Mouse (Mus musculus): ENCODE data around the gene Zswim2. TPM values are rescaled to one million over a fixed set of nuclear protein-coding genes. Genes with fewer than 3 reads are reported as not detected.
"Not testable (repeated sequence)": the region's sequence is repeated elsewhere in the genome, so short reads cannot be mapped to it uniquely, and the experiment has no call there.

The Zswim2 gene
- not detected in 2 replicates for polyA plus RNA-seq (2015; fragmentation: Nextera tagmentation; extraction: Ambion mirVana)

- H3K27ac ChIP-seq: no peak within 1 kb of the TSS
- no peaks in the 10 kb centered on the region for H3K9me3 ChIP-seq
- H3K9ac ChIP-seq: peak within 1 kb of the TSS; percentile 52
- WGBS: under 1% methylated on average over 20 of the region's 20 CpGs
- H3K4me2 ChIP-seq: peak within 1 kb of the TSS; percentile 65
- H3K4me1 ChIP-seq: peaks cover 6% of the 10 kb centered on the region
- no peaks in the 10 kb centered on the region for H3K36me3 ChIP-seq
- peak; percentile 56; the same call in 1 of the 2 replicates for ATAC-seq (ENCODE audit: insufficient number of reproducible peaks, insufficient read depth, low FRiP score, low TSS enrichment, low read depth)
- H3K27me3 ChIP-seq: no peaks in the 10 kb centered on the region
- peak within 1 kb of the TSS; percentile 38 for H3K4me3 ChIP-seq
These were observed at the start of gene Zswim2 for GRCm38 (mm10) chr2:83940931-83941361. Gene Zswim2, minus strand, starts transcription at chr2:83941228.

- not testable (repeated sequence) for H3K9ac ChIP-seq; H3K36me3 ChIP-seq; H3K27ac ChIP-seq; H3K4me3 ChIP-seq; ATAC-seq (ENCODE audit: insufficient number of reproducible peaks, insufficient read depth, low FRiP score, low TSS enrichment, low read depth); H3K9me3 ChIP-seq; H3K4me1 ChIP-seq; H3K27me3 ChIP-seq; H3K4me2 ChIP-seq
- no CpG with 5 or more reads among the region's 6 CpGs for WGBS
These were observed 49.2 kb upstream of the Zswim2 start, which contains the start of gene Gm13691 for GRCm38 (mm10) chr2:83990253-83990652. Gene Gm13691, plus strand, starts transcription at chr2:83990553.

- ATAC-seq (ENCODE audit: insufficient number of reproducible peaks, insufficient read depth, low FRiP score, low TSS enrichment, low read depth); H3K4me3 ChIP-seq; H3K36me3 ChIP-seq; H3K9me3 ChIP-seq; H3K4me1 ChIP-seq; H3K4me2 ChIP-seq; H3K27me3 ChIP-seq; H3K27ac ChIP-seq; H3K9ac ChIP-seq: not testable (repeated sequence)
- WGBS: no CpG with 5 or more reads among the region's 6 CpGs
These were observed 43.4 kb upstream of the Zswim2 start, which contains the start of gene Gm13697 for GRCm38 (mm10) chr2:83984443-83984842. Gene Gm13697, plus strand, starts transcription at chr2:83984743.

- H3K27ac ChIP-seq; H3K27me3 ChIP-seq; H3K4me1 ChIP-seq; H3K9ac ChIP-seq; H3K36me3 ChIP-seq; H3K9me3 ChIP-seq; ATAC-seq (ENCODE audit: insufficient number of reproducible peaks, insufficient read depth, low FRiP score, low TSS enrichment, low read depth); H3K4me3 ChIP-seq; H3K4me2 ChIP-seq: not testable (repeated sequence)
- no CpG with 5 or more reads among the region's 6 CpGs for WGBS
These were observed 37.6 kb upstream of the Zswim2 start, which contains the start of gene Gm13694 for GRCm38 (mm10) chr2:83978633-83979032. Gene Gm13694, plus strand, starts transcription at chr2:83978933.

GRCm38 (mm10) chr2:83972823-83973222, 31.8 kb upstream of the Zswim2 start, which contains the start of gene Gm13696:
Gene Gm13696, plus strand, starts transcription at chr2:83973123.
- H3K9me3 ChIP-seq; H3K4me3 ChIP-seq; ATAC-seq (ENCODE audit: insufficient number of reproducible peaks, insufficient read depth, low FRiP score, low TSS enrichment, low read depth); H3K27ac ChIP-seq; H3K36me3 ChIP-seq; H3K9ac ChIP-seq; H3K4me2 ChIP-seq; H3K4me1 ChIP-seq; H3K27me3 ChIP-seq: not testable (repeated sequence)
- no CpG with 5 or more reads among the region's 6 CpGs for WGBS

- not testable (repeated sequence) for H3K9me3 ChIP-seq; H3K27ac ChIP-seq; H3K4me2 ChIP-seq; H3K27me3 ChIP-seq; ATAC-seq (ENCODE audit: insufficient number of reproducible peaks, insufficient read depth, low FRiP score, low TSS enrichment, low read depth); H3K4me3 ChIP-seq; H3K36me3 ChIP-seq; H3K9ac ChIP-seq; H3K4me1 ChIP-seq
- WGBS: no CpG with 5 or more reads among the region's 6 CpGs
These were observed 26.0 kb upstream of the Zswim2 start, which contains the start of gene Gm13695 for GRCm38 (mm10) chr2:83967013-83967412. Gene Gm13695, plus strand, starts transcription at chr2:83967313.

- no CpG with 5 or more reads among the region's 6 CpGs for WGBS
- H3K27me3 ChIP-seq; H3K4me2 ChIP-seq; H3K4me3 ChIP-seq; H3K9me3 ChIP-seq; H3K4me1 ChIP-seq; H3K27ac ChIP-seq; H3K9ac ChIP-seq; ATAC-seq (ENCODE audit: insufficient number of reproducible peaks, insufficient read depth, low FRiP score, low TSS enrichment, low read depth); H3K36me3 ChIP-seq: not testable (repeated sequence)
These were observed 20.2 kb upstream of the Zswim2 start, which contains the start of gene Gm13693 for GRCm38 (mm10) chr2:83961203-83961602. Gene Gm13693, plus strand, starts transcription at chr2:83961503.

GRCm38 (mm10) chr2:83955393-83955792, 14.4 kb upstream of the Zswim2 start, which contains the start of gene Gm13698:
Gene Gm13698, plus strand, starts transcription at chr2:83955693.
- H3K27me3 ChIP-seq; H3K9ac ChIP-seq; H3K27ac ChIP-seq; H3K36me3 ChIP-seq; H3K4me2 ChIP-seq; H3K4me3 ChIP-seq; H3K9me3 ChIP-seq; H3K4me1 ChIP-seq; ATAC-seq (ENCODE audit: insufficient number of reproducible peaks, insufficient read depth, low FRiP score, low TSS enrichment, low read depth): not testable (repeated sequence)
- no CpG with 5 or more reads among the region's 6 CpGs for WGBS

GRCm38 (mm10) chr2:83941792-83942191, 764 bp upstream of the Zswim2 start:
- Histone ChIP-seq H3K27me3 (no peaks in the 10 kb centered on the region), H3K36me3 (no peaks in the 10 kb centered on the region), H3K9me3 (no peaks in the 10 kb centered on the region), H3K27ac (no peak overlapping the region), H3K4me1 (peaks cover 6% of the 10 kb centered on the region), H3K4me3 (no peak overlapping the region), H3K4me2 (no peak overlapping the region), H3K9ac (no peak overlapping the region)
- no peak for ATAC-seq (ENCODE audit: insufficient number of reproducible peaks, insufficient read depth, low FRiP score, low TSS enrichment, low read depth)
- WGBS: 66% methylated on average over 4 of the region's 4 CpGs

GRCm38 (mm10) chr2:83941378-83941777, 350 bp upstream of the Zswim2 start:
- H3K9me3 ChIP-seq: no peaks in the 10 kb centered on the region
- H3K4me1 ChIP-seq: peaks cover 6% of the 10 kb centered on the region
- no peak for ATAC-seq (ENCODE audit: insufficient number of reproducible peaks, insufficient read depth, low FRiP score, low TSS enrichment, low read depth)
- H3K27me3 ChIP-seq: no peaks in the 10 kb centered on the region
- no peaks in the 10 kb centered on the region for H3K36me3 ChIP-seq
- H3K27ac ChIP-seq: no peak overlapping the region
- peak overlapping the region; percentile 52; the same call in 1 of the 2 replicates for H3K9ac ChIP-seq
- H3K4me2 ChIP-seq: peak overlapping the region; percentile 65
- peak overlapping the region; percentile 38 for H3K4me3 ChIP-seq
- 26% methylated on average over 3 of the region's 3 CpGs for WGBS

- Histone ChIP-seq H3K4me1 (no peaks in the 10 kb centered on the region), H3K36me3 (no peaks in the 10 kb centered on the region), H3K27ac (no peak overlapping the region), H3K9me3 (no peaks in the 10 kb centered on the region), H3K9ac (no peak overlapping the region), H3K27me3 (no peaks in the 10 kb centered on the region), H3K4me3 (no peak overlapping the region), H3K4me2 (no peak overlapping the region)
- 30% methylated on average over 2 of the region's 2 CpGs for WGBS
- ATAC-seq (ENCODE audit: insufficient number of reproducible peaks, insufficient read depth, low FRiP score, low TSS enrichment, low read depth): no peak
These were observed 11.4 kb downstream of the Zswim2 start for GRCm38 (mm10) chr2:83929478-83930088.

GRCm38 (mm10) chr2:83901896-83902540, 39.0 kb downstream of the Zswim2 start:
- no peaks in the 10 kb centered on the region for H3K27me3 ChIP-seq
- no peaks in the 10 kb centered on the region for H3K36me3 ChIP-seq
- no peak overlapping the region for H3K4me3 ChIP-seq
- 66% methylated on average over 2 of the region's 2 CpGs for WGBS
- no peak overlapping the region for H3K27ac ChIP-seq
- H3K9ac ChIP-seq: no peak overlapping the region
- H3K4me1 ChIP-seq: no peaks in the 10 kb centered on the region
- H3K4me2 ChIP-seq: no peak overlapping the region
- H3K9me3 ChIP-seq: no peaks in the 10 kb centered on the region
- no peak for ATAC-seq (ENCODE audit: insufficient number of reproducible peaks, insufficient read depth, low FRiP score, low TSS enrichment, low read depth)

Measured in embryonic facial prominence, embryonic 13.5 days (tissue).